In genomic region chr11:18746486-18746885, GRCm38 (mm10) we compare ENCODE assay signal across 16 mouse cellular contexts.
A peak's percentile ranks its signal among the peaks of the same experiment; 100 is the strongest.
DNase-seq lines count a peak whose midpoint lies in the region; ATAC-seq lines count a peak whose summit lies in the region.
"Had no signal": no experiment of that assay in that cellular context is flagged by ENCODE, and none has a peak within 500 bp of the region (broad histone marks: within the 10 kb centered on the region; RNA-seq: fewer than 3 reads in every experiment).

No protein-coding gene starts in this region.

- ATAC-seq in liver, embryonic 11.5 days (replicated peaks; ENCODE audit: low FRiP score), result no peak
- no peak for ATAC-seq in hindbrain, embryonic 11.5 days (ENCODE audit: low FRiP score)
- no peak for ATAC-seq in hindbrain, embryonic 16.5 days
- no peak for ATAC-seq in stomach, embryonic 14.5 days (ENCODE audit: insufficient number of reproducible peaks, insufficient read depth, low FRiP score, low read depth)
- ATAC-seq: forebrain, postnatal 0 days; Patski had no signal

- H3K36me3 ChIP-seq in liver, embryonic 11.5 days (ENCODE audit: control insufficient read depth, insufficient read depth, low read length), result no peaks in the 10 kb centered on the region
- H3K36me3 ChIP-seq in hindbrain, embryonic 11.5 days (ENCODE audit: control insufficient read depth, insufficient read depth, low read length), result no peaks in the 10 kb centered on the region
- H3K36me3 ChIP-seq in hindbrain, embryonic 16.5 days (ENCODE audit: control insufficient read depth, insufficient read depth, low read length), result no peaks in the 10 kb centered on the region
- H3K36me3 ChIP-seq in stomach, embryonic 14.5 days (ENCODE audit: control insufficient read depth, insufficient read depth, low read length), result no peaks in the 10 kb centered on the region
- H3K36me3 ChIP-seq: limb, embryonic 12.5 days had no signal

- peaks cover 30% of the 10 kb centered on the region for H3K4me1 ChIP-seq in liver, embryonic 11.5 days (replicated peaks; ENCODE audit: control insufficient read depth, insufficient read depth, low read length)
- H3K4me1 ChIP-seq in hindbrain, embryonic 11.5 days (replicated peaks; ENCODE audit: control insufficient read depth, insufficient read depth, low read length), result peaks cover 11% of the 10 kb centered on the region
- H3K4me1 ChIP-seq in hindbrain, embryonic 16.5 days (ENCODE audit: control insufficient read depth, insufficient read depth, low read depth, low read length), result peaks cover 17% of the 10 kb centered on the region
- H3K4me1 ChIP-seq in stomach, embryonic 14.5 days (ENCODE audit: control insufficient read depth, insufficient read depth, low read length), result peaks cover 46% of the 10 kb centered on the region

- H3K9ac ChIP-seq in liver, embryonic 11.5 days (ENCODE audit: low read depth, low read length), result no peak overlapping the region
- H3K9ac ChIP-seq in hindbrain, embryonic 11.5 days (ENCODE audit: low read depth, low read length), result no peak overlapping the region
- H3K9ac ChIP-seq in hindbrain, embryonic 16.5 days (ENCODE audit: low read depth, low read length), result no peak overlapping the region
- H3K9ac ChIP-seq in stomach, embryonic 14.5 days (replicated peaks; ENCODE audit: low read depth, low read length), result no peak overlapping the region
- H3K9ac ChIP-seq: forebrain, postnatal 0 days; limb, embryonic 12.5 days had no signal

- no peaks in the 10 kb centered on the region for H3K27me3 ChIP-seq in liver, embryonic 11.5 days (replicated peaks; ENCODE audit: control insufficient read depth, insufficient read depth, low read length)
- H3K27me3 ChIP-seq in hindbrain, embryonic 11.5 days (ENCODE audit: control insufficient read depth, insufficient read depth, low read length), result no peaks in the 10 kb centered on the region
- no peaks in the 10 kb centered on the region for H3K27me3 ChIP-seq in hindbrain, embryonic 16.5 days (replicated peaks; ENCODE audit: control insufficient read depth, insufficient read depth, low read length)
- no peaks in the 10 kb centered on the region for H3K27me3 ChIP-seq in stomach, embryonic 14.5 days (ENCODE audit: control insufficient read depth, insufficient read depth, low read length)
- H3K27me3 ChIP-seq: CH12.LX had no signal

- no peaks in the 10 kb centered on the region for H3K9me3 ChIP-seq in liver, embryonic 11.5 days (ENCODE audit: control insufficient read depth, low read length)
- no peaks in the 10 kb centered on the region for H3K9me3 ChIP-seq in hindbrain, embryonic 11.5 days (ENCODE audit: control insufficient read depth, low read length)
- H3K9me3 ChIP-seq in hindbrain, embryonic 16.5 days (ENCODE audit: control insufficient read depth, low read length), result no peaks in the 10 kb centered on the region
- H3K9me3 ChIP-seq in stomach, embryonic 14.5 days (ENCODE audit: control insufficient read depth, low read depth, low read length), result no peaks in the 10 kb centered on the region
- H3K9me3 ChIP-seq: limb, embryonic 12.5 days had no signal

- no peak overlapping the region for H3K4me3 ChIP-seq in liver, embryonic 11.5 days (ENCODE audit: low read depth, low read length)
- H3K4me3 ChIP-seq in hindbrain, embryonic 11.5 days (ENCODE audit: low read depth, low read length), result no peak overlapping the region
- H3K4me3 ChIP-seq in hindbrain, embryonic 16.5 days (ENCODE audit: low read length), result no peak overlapping the region
- H3K4me3 ChIP-seq in stomach, embryonic 14.5 days (ENCODE audit: low read depth, low read length), result no peak overlapping the region
- H3K4me3 ChIP-seq: limb, embryonic 12.5 days; myocyte had no signal

- DNase-seq in liver, embryonic 11.5 days (ENCODE audit: low spot score), result no peak
- no peak for DNase-seq in liver
- DNase-seq in hindbrain, embryonic 11.5 days (ENCODE audit: low spot score), result peak; percentile 25
- DNase-seq in T-cell, adult 2 months (ENCODE audit: low spot score), result no peak
- no peak for DNase-seq in layer of hippocampus, adult 9-11 months
- DNase-seq: forebrain, postnatal 0 days; gastrocnemius, postnatal 36 days; kidney, adult 18-20 months; lung, adult 18-20 months; thymus, postnatal 14 days had no signal

- H3K27ac ChIP-seq in liver, embryonic 11.5 days (ENCODE audit: low read depth, low read length), result peak overlapping the region; percentile 19; the same call in 1 of the 2 replicates
- H3K27ac ChIP-seq in hindbrain, embryonic 11.5 days (ENCODE audit: low read depth, low read length), result peak overlapping the region; percentile 24
- H3K27ac ChIP-seq in hindbrain, embryonic 16.5 days (ENCODE audit: low read depth, low read length), result peak overlapping the region; percentile 11
- peak overlapping the region; percentile 93 for H3K27ac ChIP-seq in stomach, embryonic 14.5 days (ENCODE audit: low read length)
- H3K27ac ChIP-seq: limb, embryonic 12.5 days had no signal

- H3K4me2 ChIP-seq in liver, embryonic 11.5 days, result no peak overlapping the region
- no peak overlapping the region for H3K4me2 ChIP-seq in hindbrain, embryonic 11.5 days (replicated peaks; ENCODE audit: low read depth, low read length)
- H3K4me2 ChIP-seq in hindbrain, embryonic 16.5 days (ENCODE audit: low read length), result no peak overlapping the region
- peak overlapping the region; percentile 17 for H3K4me2 ChIP-seq in stomach, embryonic 14.5 days (replicated peaks; ENCODE audit: low read depth, low read length)
- H3K4me2 ChIP-seq: limb, embryonic 12.5 days had no signal

- 70% methylated on average over 5 of the region's 5 CpGs for WGBS in liver, embryonic 11.5 days
- WGBS in hindbrain, embryonic 11.5 days, result 29% methylated on average over 5 of the region's 5 CpGs
- 25% methylated on average over 5 of the region's 5 CpGs for WGBS in hindbrain, embryonic 16.5 days
- WGBS in stomach, embryonic 14.5 days, result 50% methylated on average over 5 of the region's 5 CpGs

Comparison
In these comparisons a context has a peak if more than half of its experiments do, and no peak if none do; other contexts are left out.
1. H3K27ac ChIP-seq: peak in every context shown above with its lines; median percentile 93 in stomach, embryonic 14.5 days; 24 in hindbrain, embryonic 11.5 days; 19 in liver, embryonic 11.5 days; 11 in hindbrain, embryonic 16.5 days.